Mouse (Mus musculus) CH12.LX (cell line): Measurements from ENCODE around the gene Ttc7. TPM values are rescaled to one million over a fixed set of nuclear protein-coding genes. Genes with fewer than 3 reads are reported as not detected.
A peak's percentile ranks its signal among the peaks of the same experiment; 100 is the strongest.

Experiments
- DNase-seq: peaks from one replicate; pipeline ENCODE4 v3.0.0-alpha.2; 2013; ENCODE audit errors: extremely low read depth
- H3K27ac ChIP-seq: 2 replicates; pipeline ENCODE4 v1.5.1; 2012; ENCODE audit warnings: low read depth, mild to moderate bottlenecking, control low read depth, moderate library complexity; ENCODE audit not compliant: insufficient read depth
- H3K27me3 ChIP-seq: replicated peaks from 2 replicates; pipeline ENCODE3; 2012; ENCODE audit warnings: inconsistent platforms
- H3K36me3 ChIP-seq, 2 experiments: replicated peaks in 1 of 2; 2 replicates each; pipeline versions ENCODE3 to v1.6.1; 2012; ENCODE audit warnings: inconsistent platforms in 1 of 2, low read length in 1 of 2, mild to moderate bottlenecking in 1 of 2, mixed read lengths in 1 of 2, moderate library complexity in 1 of 2; ENCODE audit not compliant: control insufficient read depth in 1 of 2, insufficient read depth in 1 of 2
- H3K4me1 ChIP-seq, 2 experiments: 2 replicates each; pipeline ENCODE4 v1.6.1; 2012; ENCODE audit warnings: inconsistent platforms in 1 of 2, moderate library complexity in 1 of 2; ENCODE audit not compliant: insufficient read depth in 2 of 2, control insufficient read depth in 1 of 2
- H3K4me2 ChIP-seq: 2 replicates; pipeline ENCODE4 v1.6.1; 2012; ENCODE audit warnings: low read depth, mild to moderate bottlenecking, control low read depth; ENCODE audit not compliant: poor library complexity, insufficient read depth, severe bottlenecking
- H3K4me3 ChIP-seq, 3 experiments: fragments of 150-350 bp in 1 of 3; sonication (generic) in 1 of 3; replicated peaks in 1 of 3; 2 replicates each; pipeline versions ENCODE3 to v1.5.1; 2011 to 2012; ENCODE audit warnings: low read depth in 2 of 3, low read length in 2 of 3, mild to moderate bottlenecking in 2 of 3, moderate library complexity in 2 of 3, control low read depth in 1 of 3, improper control_type of control experiment in 1 of 3, inconsistent platforms in 1 of 3, mixed read lengths in 1 of 3; ENCODE audit not compliant: poor library complexity in 1 of 3
- H3K79me2 ChIP-seq: replicated peaks from 2 replicates; pipeline ENCODE4 v1.6.1; 2012; ENCODE audit warnings: mild to moderate bottlenecking, moderate library complexity; ENCODE audit not compliant: control insufficient read depth, poor library complexity, insufficient read depth, severe bottlenecking; ENCODE audit errors: extremely low read depth
- H3K9ac ChIP-seq: 2 replicates; pipeline ENCODE4 v1.6.1; 2012; ENCODE audit warnings: low read depth, mild to moderate bottlenecking, control low read depth, moderate library complexity; ENCODE audit not compliant: insufficient read depth
- H3K9me3 ChIP-seq: replicated peaks from 2 replicates; pipeline ENCODE3; 2012; ENCODE audit warnings: low read length, inconsistent platforms, mixed read lengths
- CHD2 ChIP-seq: IDR thresholded peaks from 2 replicates; pipeline ENCODE4 v1.6.1; 2011; ENCODE audit warnings: low read length, improper control_type of control experiment
- CTCF ChIP-seq, 2 experiments: IDR thresholded peaks in 1 of 2; conservative IDR thresholded peaks in 1 of 2; 2 replicates each; pipeline ENCODE4 v1.5.1; 2011 to 2012; ENCODE audit warnings: low read depth in 2 of 2, low read length in 2 of 2, improper control_type of control experiment in 1 of 2, inconsistent platforms in 1 of 2, mild to moderate bottlenecking in 1 of 2, moderate library complexity in 1 of 2
- EP300 ChIP-seq: IDR thresholded peaks from 2 replicates; pipeline ENCODE4 v1.6.1; 2011; ENCODE audit warnings: low read length, improper control_type of control experiment
- ETS1 ChIP-seq: conservative IDR thresholded peaks from 2 replicates; pipeline ENCODE4 v1.6.1; 2012; ENCODE audit warnings: low read depth, mild to moderate bottlenecking, inconsistent platforms, low read length, improper control_type of control experiment, moderate library complexity
- GABPA ChIP-seq: IDR thresholded peaks from 2 replicates; pipeline ENCODE4 v1.6.1; 2012; ENCODE audit warnings: low read depth, low read length, improper control_type of control experiment, inconsistent platforms; ENCODE audit not compliant: insufficient replicate concordance
- MAFK ChIP-seq: IDR thresholded peaks from 2 replicates; pipeline ENCODE4 v1.6.1; 2011; ENCODE audit warnings: low read length, improper control_type of control experiment; ENCODE audit not compliant: insufficient replicate concordance
- MXI1 ChIP-seq: IDR thresholded peaks from 2 replicates; pipeline ENCODE4 v1.6.1; 2011; ENCODE audit warnings: mild to moderate bottlenecking, low read depth, low read length, improper control_type of control experiment
- NELFE ChIP-seq: IDR thresholded peaks from 2 replicates; pipeline ENCODE4 v1.6.1; 2011; ENCODE audit warnings: low read depth, low read length, improper control_type of control experiment
- NRF1 ChIP-seq: IDR thresholded peaks from 2 replicates; pipeline ENCODE4 v1.6.1; 2014; ENCODE audit warnings: low read depth, mild to moderate bottlenecking, inconsistent platforms, low read length, improper control_type of control experiment, moderate library complexity
- PAX5 ChIP-seq: IDR thresholded peaks from 2 replicates; pipeline ENCODE4 v1.6.1; 2012; ENCODE audit warnings: low read length, inconsistent platforms, mixed read lengths
- POLR2A ChIP-seq: IDR thresholded peaks from 2 replicates; pipeline ENCODE4 v1.6.1; 2011; ENCODE audit warnings: low read depth, mild to moderate bottlenecking, improper control_type of control experiment, low read length
- RAD21 ChIP-seq: IDR thresholded peaks from 2 replicates; pipeline ENCODE4 v1.6.1; 2011; ENCODE audit warnings: low read depth, mild to moderate bottlenecking, low read length, improper control_type of control experiment, moderate library complexity
- RCOR1 ChIP-seq: conservative IDR thresholded peaks from 2 replicates; pipeline ENCODE4 v1.6.1; 2012; ENCODE audit warnings: low read depth, mild to moderate bottlenecking, inconsistent platforms, low read length, improper control_type of control experiment
- TBP ChIP-seq: conservative IDR thresholded peaks from 2 replicates; pipeline ENCODE4 v1.6.1; 2011; ENCODE audit warnings: low read depth, low read length, improper control_type of control experiment
- TCF12 ChIP-seq: IDR thresholded peaks from 2 replicates; pipeline ENCODE4 v1.6.1; 2014; ENCODE audit warnings: low read depth, mild to moderate bottlenecking, inconsistent platforms, low read length, improper control_type of control experiment
- USF1 ChIP-seq: IDR thresholded peaks from 2 replicates; pipeline ENCODE4 v1.6.1; 2014; ENCODE audit warnings: low read depth, mild to moderate bottlenecking, inconsistent platforms, low read length, improper control_type of control experiment
- USF2 ChIP-seq: conservative IDR thresholded peaks from 2 replicates; pipeline ENCODE4 v1.6.1; 2011; ENCODE audit warnings: low read depth, low read length, improper control_type of control experiment
- ZMIZ1 ChIP-seq: IDR thresholded peaks from 2 replicates; pipeline ENCODE4 v1.6.1; 2012; ENCODE audit warnings: low read depth, mild to moderate bottlenecking, inconsistent platforms, low read length, improper control_type of control experiment
- dilution Hi-C: fragments of 300-500 bp; cut with MboI; formaldehyde crosslinking; loops from 2 replicates; pipeline ENCODE4 v1.14.3; 2020; ENCODE audit warnings: low sequenced_read_pairs; ENCODE audit not compliant: extremely low pct_unique_long_range_greater_than_20kb, extremely low pct_ligation_motif_present
- in situ Hi-C: fragments of 300-500 bp; cut with MboI; formaldehyde crosslinking; loops from 3 replicates; pipeline ENCODE4 v1.14.3; 2019; ENCODE audit warnings: low sequenced_read_pairs, low pct_ligation_motif_present, low pct_unique_long_range_greater_than_20kb, mixed read lengths
- polyA plus RNA-seq: library from polyadenylated mRNA; unstranded; fragments of >175 nt; gene quantifications from 2 replicates; pipeline ENCODE4 v1.2.1, GENCODE M21; 2012; ENCODE audit warnings: low read depth; ENCODE audit not compliant: insufficient read length
- total RNA-seq, 2 experiments: library from RNA; depleted of rRNA; stranded (reverse); fragments of 300-350 nt in 1 of 2; fragments of >200 nt in 1 of 2; gene quantifications; 2 replicates each; pipeline ENCODE4 v1.2.3; 2012 to 2014

The Ttc7 gene
- total and polyA plus RNA-seq, 3 experiments = 6.2 to 16.4 (median 12.8) TPM

GRCm38 (mm10) chr17:87349069-87349468 is 66.4 kb downstream of the Ttc7 start:
- no peak overlapping the region for H3K4me2 ChIP-seq
- H3K9ac ChIP-seq = no peak overlapping the region
- no peak for DNase-seq
- H3K27me3 ChIP-seq = no peaks in the 10 kb centered on the region
- no peak overlapping the region for H3K27ac ChIP-seq
- dilution Hi-C loops (no loop called here), in situ Hi-C loops (no loop called here)
- no peak overlapping the region for H3K4me3 ChIP-seq
- H3K4me1 ChIP-seq = peaks cover 19 to 48% of the 10 kb centered on the region in 2 experiments
- TF ChIP-seq USF1 (no peak), NELFE (no peak), MXI1 (no peak), PAX5 (no peak), RCOR1 (no peak), ETS1 (no peak), NRF1 (no peak), RAD21 (peak; percentile 26), CTCF (conservative IDR thresholded peaks at IDR 0.05 in 1 of 2, IDR thresholded peaks at IDR 0.05 in 1 of 2; ENCODE audit: low read depth in 2 of 2, low read length in 2 of 2) (peak in 1 of 2 experiments; percentile 23; a peak in 1 of 4 replicates), TCF12 (no peak), CHD2 (no peak)
- no peaks in the 10 kb centered on the region for H3K79me2 ChIP-seq
- H3K9me3 ChIP-seq = peaks cover 3% of the 10 kb centered on the region
- H3K36me3 ChIP-seq = peaks cover 0 to 24% of the 10 kb centered on the region in 2 experiments

GRCm38 (mm10) chr17:87349575-87349974 is 66.9 kb downstream of the Ttc7 start:
- Histone ChIP-seq H3K27ac (no peak overlapping the region), H3K9me3 (peaks cover 3% of the 10 kb centered on the region), H3K4me2 (no peak overlapping the region), H3K4me3 (no peak overlapping the region), H3K36me3 (peaks cover 0 to 24% of the 10 kb centered on the region in 2 experiments), H3K27me3 (no peaks in the 10 kb centered on the region), H3K9ac (no peak overlapping the region)
- DNase-seq = no peak
- in situ Hi-C loops = no loop called here
- dilution Hi-C loops = no loop called here
- TF ChIP-seq TBP (no peak), CTCF (conservative IDR thresholded peaks at IDR 0.05 in 1 of 2, IDR thresholded peaks at IDR 0.05 in 1 of 2; ENCODE audit: low read depth in 2 of 2, low read length in 2 of 2) (no peak)
- TF ChIP-seq, all 38 proteins: peak for 0
- H3K4me1 ChIP-seq = peaks cover 19 to 46% of the 10 kb centered on the region in 2 experiments
- H3K79me2 ChIP-seq = no peaks in the 10 kb centered on the region

- Histone ChIP-seq H3K36me3 (peaks cover 0 to 24% of the 10 kb centered on the region in 2 experiments), H3K4me2 (no peak overlapping the region), H3K4me3 (no peak overlapping the region), H3K27me3 (no peaks in the 10 kb centered on the region), H3K27ac (no peak overlapping the region), H3K79me2 (no peaks in the 10 kb centered on the region), H3K9me3 (peaks cover 3% of the 10 kb centered on the region), H3K4me1 (peaks cover 19 to 44% of the 10 kb centered on the region in 2 experiments), H3K9ac (no peak overlapping the region)
- TF ChIP-seq EP300 (no peak), MAFK (no peak), POLR2A (no peak), USF2 (no peak), GABPA (no peak), TCF12 (no peak), CTCF (conservative IDR thresholded peaks at IDR 0.05 in 1 of 2, IDR thresholded peaks at IDR 0.05 in 1 of 2; ENCODE audit: low read depth in 2 of 2, low read length in 2 of 2) (no peak), TBP (no peak), ZMIZ1 (no peak), NELFE (no peak)
- no peak for DNase-seq
- dilution Hi-C loops (no loop called here), in situ Hi-C loops (no loop called here)
These were observed 68.0 kb downstream of the Ttc7 start for GRCm38 (mm10) chr17:87350471-87351240.
